Mouse (Mus musculus): ENCODE measurements around the gene Ddx39b. TPM values are rescaled to one million over a fixed set of nuclear protein-coding genes. Genes with fewer than 3 reads are reported as not detected.
A peak's percentile ranks its signal among the peaks of the same experiment; 100 is the strongest.

Gene Ddx39b
- polyA plus RNA-seq, 1 experiment from 2014 or later: 467 TPM

DNA sequence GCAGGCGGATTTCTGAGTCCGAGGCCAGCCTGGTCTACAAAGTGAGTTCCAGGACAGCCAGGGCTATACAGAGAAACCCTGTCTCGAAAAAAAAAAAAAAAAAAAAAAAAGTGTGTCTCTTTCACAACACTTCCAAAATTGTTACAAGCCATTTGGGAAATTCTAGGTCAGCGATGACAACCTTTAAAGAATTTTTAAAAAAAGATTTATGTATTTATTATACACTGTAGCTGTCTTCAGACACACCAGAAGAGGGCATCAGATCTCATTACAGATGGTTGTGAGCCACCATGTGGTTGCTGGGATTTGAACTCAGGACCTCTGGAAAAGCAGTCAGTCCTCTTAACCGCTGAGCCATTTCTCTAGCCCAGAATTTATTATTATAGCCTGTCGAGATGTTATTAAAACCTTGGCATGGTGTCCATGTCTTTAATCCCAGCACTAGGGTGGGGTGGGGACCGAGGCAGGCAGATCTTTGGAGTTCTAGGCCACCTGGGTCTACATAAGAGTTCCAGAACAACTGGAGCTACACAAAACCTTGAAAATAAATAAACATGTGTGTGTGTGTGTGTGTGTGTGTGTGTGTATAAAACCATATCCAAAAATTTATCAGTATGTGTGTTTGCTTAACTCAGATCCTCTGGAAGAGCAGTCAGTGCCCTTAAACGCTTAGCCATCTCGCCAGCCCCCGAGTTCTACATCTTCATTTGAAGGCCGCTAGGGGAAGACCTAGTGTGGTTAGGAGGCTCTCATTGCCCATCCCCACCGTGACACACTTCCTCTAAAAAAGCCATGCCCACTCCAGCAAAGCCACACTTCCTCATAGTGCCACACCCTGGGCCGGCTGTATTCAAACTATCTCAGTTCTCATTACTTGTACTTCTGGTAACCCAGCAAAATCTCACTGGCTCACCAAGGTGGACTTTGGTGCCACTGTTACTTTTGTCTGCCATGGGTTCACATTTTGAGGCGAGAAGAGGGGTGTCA, 17.2 kb downstream of the Ddx39b start:
- H3K27me3 ChIP-seq (ENCODE audit: control insufficient read depth, insufficient read depth, low read length): no peaks in the 10 kb centered on the region
- 51% methylated on average over 13 of the region's 14 CpGs for WGBS
- no peaks in the 10 kb centered on the region for H3K4me1 ChIP-seq (ENCODE audit: control insufficient read depth, insufficient read depth, low read length)
- H3K9ac ChIP-seq (replicated peaks; ENCODE audit: low read depth, low read length): no peak overlapping the region
- no peak for ATAC-seq (ENCODE audit: insufficient number of reproducible peaks, insufficient read depth, low FRiP score, low read depth)
- no peak overlapping the region for H3K27ac ChIP-seq (ENCODE audit: low read length)
- no peak overlapping the region for H3K4me2 ChIP-seq (replicated peaks; ENCODE audit: low read depth, low read length)
- H3K4me3 ChIP-seq (ENCODE audit: low read depth, low read length): no peak overlapping the region
- H3K9me3 ChIP-seq (ENCODE audit: control insufficient read depth, low read depth, low read length): no peaks in the 10 kb centered on the region
- peaks cover 5% of the 10 kb centered on the region; the same call in 1 of the 2 replicates for H3K36me3 ChIP-seq (ENCODE audit: control insufficient read depth, insufficient read depth, low read length)

DNA sequence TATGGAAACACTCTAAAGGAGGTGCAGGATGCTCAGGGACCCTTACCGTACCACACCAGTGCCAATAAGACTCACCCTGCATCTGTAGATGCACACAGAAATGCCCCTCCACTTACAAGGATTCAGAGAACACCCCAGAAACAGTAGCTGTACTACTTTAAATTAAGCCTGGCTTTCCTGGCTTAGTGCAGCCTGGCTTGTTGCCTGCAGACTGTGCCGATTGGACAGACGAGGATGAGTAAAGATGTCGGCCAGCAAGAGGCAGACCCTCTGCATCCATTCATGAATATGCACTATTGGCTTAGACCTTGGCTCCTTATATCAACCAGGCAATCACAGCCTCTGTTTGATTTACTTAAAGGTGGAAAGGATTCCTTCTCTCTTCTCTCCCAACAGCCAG, 18.1 kb downstream of the Ddx39b start:
- no peaks in the 10 kb centered on the region for H3K36me3 ChIP-seq (ENCODE audit: control insufficient read depth, insufficient read depth, low read length)
- H3K4me1 ChIP-seq (ENCODE audit: control insufficient read depth, insufficient read depth, low read length): no peaks in the 10 kb centered on the region
- ATAC-seq (ENCODE audit: insufficient number of reproducible peaks, insufficient read depth, low FRiP score, low read depth): no peak
- no peak overlapping the region for H3K4me3 ChIP-seq (ENCODE audit: low read depth, low read length)
- no peak overlapping the region for H3K27ac ChIP-seq (ENCODE audit: low read length)
- H3K9ac ChIP-seq (replicated peaks; ENCODE audit: low read depth, low read length): no peak overlapping the region
- no peak overlapping the region for H3K4me2 ChIP-seq (replicated peaks; ENCODE audit: low read depth, low read length)
- 70% methylated on average over 4 of the region's 4 CpGs for WGBS
- H3K9me3 ChIP-seq (ENCODE audit: control insufficient read depth, low read depth, low read length): no peaks in the 10 kb centered on the region
- no peaks in the 10 kb centered on the region for H3K27me3 ChIP-seq (ENCODE audit: control insufficient read depth, insufficient read depth, low read length)

DNA sequence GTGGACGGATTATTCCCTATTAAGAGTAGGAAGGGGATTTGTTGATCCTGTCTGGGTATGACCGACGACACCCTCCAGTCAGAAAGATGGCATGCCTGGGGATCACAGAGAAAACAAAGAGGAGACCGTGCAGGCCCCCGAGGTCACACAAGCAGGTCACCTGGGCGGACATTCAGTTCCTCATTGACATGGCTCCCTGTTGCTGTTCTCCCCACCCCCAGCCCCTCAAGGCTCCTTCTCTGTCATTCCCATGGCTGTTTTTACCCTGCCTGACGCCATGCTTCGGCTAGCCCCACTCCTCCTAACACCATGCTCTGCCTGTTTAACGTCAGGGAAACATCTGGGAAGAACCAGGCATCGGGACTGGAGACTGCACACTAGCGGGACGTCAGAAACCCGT, 20.1 kb downstream of the Ddx39b start:
- no peak for ATAC-seq (ENCODE audit: insufficient number of reproducible peaks, insufficient read depth, low FRiP score, low read depth)
- H3K4me3 ChIP-seq (ENCODE audit: low read depth, low read length): no peak overlapping the region
- H3K9ac ChIP-seq (replicated peaks; ENCODE audit: low read depth, low read length): no peak overlapping the region
- no peaks in the 10 kb centered on the region for H3K27me3 ChIP-seq (ENCODE audit: control insufficient read depth, insufficient read depth, low read length)
- H3K27ac ChIP-seq (ENCODE audit: low read length): no peak overlapping the region
- no peaks in the 10 kb centered on the region for H3K4me1 ChIP-seq (ENCODE audit: control insufficient read depth, insufficient read depth, low read length)
- no peak overlapping the region for H3K4me2 ChIP-seq (replicated peaks; ENCODE audit: low read depth, low read length)
- H3K9me3 ChIP-seq (ENCODE audit: control insufficient read depth, low read depth, low read length): no peaks in the 10 kb centered on the region
- 70% methylated on average over 13 of the region's 13 CpGs for WGBS
- H3K36me3 ChIP-seq (ENCODE audit: control insufficient read depth, insufficient read depth, low read length): no peaks in the 10 kb centered on the region

DNA sequence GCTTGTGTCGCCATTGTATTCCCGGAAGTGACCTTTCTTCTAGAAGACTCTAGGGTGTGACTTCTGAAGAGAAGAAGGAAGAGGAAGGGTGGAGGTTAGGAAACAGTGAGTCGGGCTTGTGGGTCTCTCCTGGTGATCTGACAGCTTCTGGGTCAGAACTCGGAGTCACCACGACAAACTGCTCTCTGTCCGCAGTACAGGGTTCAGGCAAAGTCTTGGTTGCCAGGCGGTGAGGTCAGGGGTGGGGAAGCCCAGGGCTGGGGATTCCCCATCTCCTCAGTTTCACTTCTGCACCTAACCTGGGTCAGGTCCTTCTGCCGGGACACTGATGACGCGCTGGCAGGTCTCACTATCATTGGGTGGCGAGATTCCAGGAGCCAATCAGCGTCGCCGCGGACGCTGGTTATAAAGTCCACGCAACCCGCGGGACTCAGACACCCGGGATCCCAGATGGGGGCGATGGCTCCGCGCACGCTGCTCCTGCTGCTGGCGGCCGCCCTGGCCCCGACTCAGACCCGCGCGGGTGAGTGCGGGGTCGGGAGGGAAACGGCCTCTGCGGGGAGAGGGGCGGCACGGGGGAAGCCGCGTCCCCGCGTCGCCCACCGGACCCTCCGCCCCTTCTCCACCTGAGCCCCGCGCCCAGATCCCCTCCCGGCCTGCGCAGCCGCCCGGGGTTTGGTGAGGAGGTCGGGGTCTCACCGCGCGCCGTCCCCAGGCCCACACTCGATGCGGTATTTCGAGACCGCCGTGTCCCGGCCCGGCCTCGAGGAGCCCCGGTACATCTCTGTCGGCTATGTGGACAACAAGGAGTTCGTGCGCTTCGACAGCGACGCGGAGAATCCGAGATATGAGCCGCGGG, 21.3 kb downstream of the Ddx39b start, which contains the start of gene H2-D1:
Gene H2-D1, plus strand, starts transcription at position 67 of the 859 bp plus-strand sequence.
- Histone ChIP-seq H3K4me1 (ENCODE audit: control insufficient read depth, insufficient read depth, low read length) (no peaks in the 10 kb centered on the region), H3K4me2 (replicated peaks; ENCODE audit: low read depth, low read length) (peak within 1 kb of the TSS; percentile 100), H3K9ac (replicated peaks; ENCODE audit: low read depth, low read length) (peak within 1 kb of the TSS; percentile 38; the same call in 1 of the 2 replicates), H3K9me3 (ENCODE audit: control insufficient read depth, low read depth, low read length) (no peaks in the 10 kb centered on the region), H3K36me3 (ENCODE audit: control insufficient read depth, insufficient read depth, low read length) (no peaks in the 10 kb centered on the region), H3K4me3 (ENCODE audit: low read depth, low read length) (peak within 1 kb of the TSS; percentile 65), H3K27me3 (ENCODE audit: control insufficient read depth, insufficient read depth, low read length) (no peaks in the 10 kb centered on the region), H3K27ac (ENCODE audit: low read length) (no peak within 1 kb of the TSS)
- 1% methylated on average over 72 of the region's 73 CpGs for WGBS
- peak; percentile 91 for ATAC-seq (ENCODE audit: insufficient number of reproducible peaks, insufficient read depth, low FRiP score, low read depth)

DNA sequence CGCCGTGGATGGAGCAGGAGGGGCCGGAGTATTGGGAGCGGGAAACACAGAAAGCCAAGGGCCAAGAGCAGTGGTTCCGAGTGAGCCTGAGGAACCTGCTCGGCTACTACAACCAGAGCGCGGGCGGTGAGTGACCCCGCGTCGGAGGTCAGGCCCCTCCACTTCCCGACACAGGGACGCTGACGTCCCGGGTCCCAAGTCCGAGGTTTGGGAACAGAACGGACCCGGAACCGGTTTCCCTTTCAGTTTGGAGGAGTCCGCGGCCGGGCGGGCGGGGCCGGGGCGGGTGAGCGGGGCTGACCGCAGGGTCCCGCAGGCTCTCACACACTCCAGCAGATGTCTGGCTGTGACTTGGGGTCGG, 22.0 kb downstream of the Ddx39b start:
- H3K4me3 ChIP-seq (ENCODE audit: low read depth, low read length): peak overlapping the region; percentile 65
- H3K4me1 ChIP-seq (ENCODE audit: control insufficient read depth, insufficient read depth, low read length): no peaks in the 10 kb centered on the region
- H3K9me3 ChIP-seq (ENCODE audit: control insufficient read depth, low read depth, low read length): no peaks in the 10 kb centered on the region
- WGBS: 1% methylated on average over 31 of the region's 31 CpGs
- peak; percentile 39 for ATAC-seq (ENCODE audit: insufficient number of reproducible peaks, insufficient read depth, low FRiP score, low read depth)
- H3K36me3 ChIP-seq (ENCODE audit: control insufficient read depth, insufficient read depth, low read length): no peaks in the 10 kb centered on the region
- peak overlapping the region; percentile 38; the same call in 1 of the 2 replicates for H3K9ac ChIP-seq (replicated peaks; ENCODE audit: low read depth, low read length)
- H3K27me3 ChIP-seq (ENCODE audit: control insufficient read depth, insufficient read depth, low read length): no peaks in the 10 kb centered on the region
- H3K27ac ChIP-seq (ENCODE audit: low read length): no peak overlapping the region
- H3K4me2 ChIP-seq (replicated peaks; ENCODE audit: low read depth, low read length): peak overlapping the region; percentile 100

DNA sequence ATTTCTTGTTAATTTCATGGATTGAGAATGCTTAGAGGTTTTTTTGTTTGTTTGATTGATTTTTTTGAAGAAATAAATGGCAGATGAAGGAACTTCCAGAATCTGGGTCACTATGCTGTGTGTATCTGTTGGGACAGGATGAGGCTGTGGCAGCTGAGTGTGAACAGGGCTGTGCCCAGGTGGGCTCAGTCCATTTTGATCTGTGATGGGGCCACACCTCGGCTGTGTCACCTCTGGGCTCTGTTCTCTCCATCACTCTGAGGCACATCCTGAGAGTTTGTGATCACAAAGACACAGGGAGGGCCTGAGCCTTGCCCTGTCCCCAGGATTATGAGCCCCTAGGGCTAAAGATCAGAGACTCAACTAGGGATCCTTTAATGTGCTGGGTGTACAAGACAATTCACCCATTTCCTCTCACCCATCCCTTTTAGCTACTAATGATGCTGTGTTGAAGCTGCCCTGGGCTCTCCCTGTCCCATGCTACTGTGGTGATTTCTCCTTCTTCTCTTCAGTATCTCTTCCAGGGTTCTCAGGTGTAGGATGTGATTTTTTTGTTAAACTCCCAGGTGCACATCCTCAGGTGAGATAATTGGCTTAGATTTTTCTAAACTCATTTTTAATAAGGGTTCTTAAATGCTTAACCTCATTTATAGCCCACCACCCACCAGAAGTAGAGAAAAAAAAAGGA, 26.0 kb downstream of the Ddx39b start:
- H3K9ac ChIP-seq (replicated peaks; ENCODE audit: low read depth, low read length): no peak overlapping the region
- no peak for ATAC-seq (ENCODE audit: insufficient number of reproducible peaks, insufficient read depth, low FRiP score, low read depth)
- no peaks in the 10 kb centered on the region for H3K4me1 ChIP-seq (ENCODE audit: control insufficient read depth, insufficient read depth, low read length)
- H3K4me3 ChIP-seq (ENCODE audit: low read depth, low read length): no peak overlapping the region
- H3K27me3 ChIP-seq (ENCODE audit: control insufficient read depth, insufficient read depth, low read length): no peaks in the 10 kb centered on the region
- 50% methylated on average over 1 of the region's 1 CpGs for WGBS
- no peaks in the 10 kb centered on the region for H3K9me3 ChIP-seq (ENCODE audit: control insufficient read depth, low read depth, low read length)
- no peak overlapping the region for H3K4me2 ChIP-seq (replicated peaks; ENCODE audit: low read depth, low read length)
- no peak overlapping the region for H3K27ac ChIP-seq (ENCODE audit: low read length)
- H3K36me3 ChIP-seq (ENCODE audit: control insufficient read depth, insufficient read depth, low read length): no peaks in the 10 kb centered on the region

DNA sequence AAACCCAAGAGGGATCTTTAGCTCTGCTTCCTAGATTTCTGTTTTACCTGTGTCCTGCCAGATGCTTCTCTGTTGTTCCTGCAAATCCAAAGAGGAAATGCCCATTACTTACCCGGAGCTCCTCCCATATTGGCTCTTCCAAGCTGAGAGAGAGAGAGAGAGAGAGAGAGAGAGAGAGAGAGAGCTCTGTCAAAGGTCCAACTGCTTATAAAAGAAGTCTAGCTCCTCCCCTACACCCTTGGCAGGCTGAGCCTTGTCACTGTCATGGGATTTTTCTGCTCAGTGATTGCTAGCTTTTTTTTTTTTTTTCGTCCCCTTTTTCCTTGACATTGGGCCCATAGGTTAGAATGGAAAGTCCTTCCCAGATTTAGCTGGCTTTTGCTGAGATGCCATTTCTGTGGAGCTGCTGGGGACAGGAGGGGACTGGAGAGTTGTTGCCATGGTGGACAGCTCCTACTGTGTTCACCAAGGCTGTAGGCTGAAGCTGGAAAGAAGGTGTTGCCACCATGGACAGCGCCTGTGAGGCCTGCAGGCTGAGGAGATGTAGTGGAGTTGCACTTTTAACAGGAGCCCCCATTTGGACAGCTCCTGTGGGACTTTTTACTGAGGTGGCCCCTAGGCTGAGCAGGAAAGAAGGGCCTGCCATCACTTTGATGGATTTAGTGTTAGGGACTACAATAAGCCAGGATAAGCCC, 28.3 kb downstream of the Ddx39b start:
- WGBS: 32% methylated on average over 3 of the region's 3 CpGs

More for the DNA sequence above, 28.3 kb downstream of the Ddx39b start:
- H3K4me3 ChIP-seq (ENCODE audit: low read depth, low read length): no peak overlapping the region
- no peaks in the 10 kb centered on the region for H3K27me3 ChIP-seq (ENCODE audit: control insufficient read depth, insufficient read depth, low read length)
- no peak overlapping the region for H3K9ac ChIP-seq (replicated peaks; ENCODE audit: low read depth, low read length)
- H3K27ac ChIP-seq (ENCODE audit: low read length): no peak overlapping the region
- no peak overlapping the region for H3K4me2 ChIP-seq (replicated peaks; ENCODE audit: low read depth, low read length)
- H3K36me3 ChIP-seq (ENCODE audit: control insufficient read depth, insufficient read depth, low read length): no peaks in the 10 kb centered on the region
- no peaks in the 10 kb centered on the region for H3K4me1 ChIP-seq (ENCODE audit: control insufficient read depth, insufficient read depth, low read length)
- no peak for ATAC-seq (ENCODE audit: insufficient number of reproducible peaks, insufficient read depth, low FRiP score, low read depth)
- no peaks in the 10 kb centered on the region for H3K9me3 ChIP-seq (ENCODE audit: control insufficient read depth, low read depth, low read length)
